Mouse (Mus musculus) midbrain, embryonic 13.5 days (tissue): Measurements from ENCODE around the gene Mob3b. TPM values are rescaled to one million over a fixed set of nuclear protein-coding genes. Genes with fewer than 3 reads are reported as not detected.
A peak's percentile ranks its signal among the peaks of the same experiment; 100 is the strongest.

Experiments
- ATAC-seq: fragments of 200-750 bp; cut with Nextera tagmentation; 2 replicates; pipeline ENCODE4 v1.8.0; 2017; ENCODE audit warnings: mild to moderate bottlenecking, moderate TSS enrichment, moderate library complexity
- H3K27ac ChIP-seq: fragments of 300-500 bp; sonication (generic); 2 replicates; pipeline ENCODE4 v1.5.1; 2015; ENCODE audit warnings: inconsistent platforms, mild to moderate bottlenecking, moderate library complexity
- H3K27me3 ChIP-seq: fragments of 300-500 bp; sonication (generic); 2 replicates; pipeline ENCODE4 v1.6.1; 2015; ENCODE audit warnings: mild to moderate bottlenecking, inconsistent platforms
- H3K36me3 ChIP-seq: fragments of 300-500 bp; sonication (generic); 2 replicates; pipeline ENCODE4 v1.6.1; 2015; ENCODE audit warnings: mild to moderate bottlenecking, inconsistent platforms
- H3K4me1 ChIP-seq: fragments of 300-500 bp; sonication (generic); replicated peaks from 2 replicates; pipeline ENCODE4 v1.6.1; 2015; ENCODE audit warnings: inconsistent platforms
- H3K4me2 ChIP-seq: fragments of 300-500 bp; sonication (generic); replicated peaks from 2 replicates; pipeline ENCODE4 v1.6.1; 2015; ENCODE audit warnings: moderate library complexity, mild to moderate bottlenecking, inconsistent platforms
- H3K4me3 ChIP-seq: fragments of 300-500 bp; sonication (generic); replicated peaks from 2 replicates; pipeline ENCODE4 v1.5.1; 2015; ENCODE audit warnings: mild to moderate bottlenecking, inconsistent platforms
- H3K9ac ChIP-seq: fragments of 300-500 bp; sonication (generic); replicated peaks from 2 replicates; pipeline ENCODE4 v1.6.1; 2015; ENCODE audit warnings: mild to moderate bottlenecking, inconsistent platforms
- H3K9me3 ChIP-seq: fragments of 300-500 bp; sonication (generic); 2 replicates; pipeline ENCODE4 v1.6.1; 2016; ENCODE audit warnings: mild to moderate bottlenecking, inconsistent platforms
- WGBS: fragments of 180-500 bp; shearing (Covaris S2); methylation state at CpG from one replicate; pipeline ENCODE4 v1.1.7; 2015; 5-methylcytosine and 5-hydroxymethylcytosine counted together
- polyA plus RNA-seq: library from polyadenylated mRNA; unstranded; fragments of >200 nt; fragmentation: Nextera tagmentation; extraction: Ambion mirVana; gene quantifications from 2 replicates; pipeline ENCODE4 v1.2.1, GENCODE M21; 2015

Gene Mob3b
- polyA plus RNA-seq, 1 experiment from 2014 or later, result 14.9 TPM

- H3K9me3 ChIP-seq, result no peaks in the 10 kb centered on the region
- H3K4me2 ChIP-seq, result peak overlapping the region; percentile 11
- WGBS, result 77% methylated on average over 11 of the region's 11 CpGs
- no peak overlapping the region for H3K27ac ChIP-seq
- H3K9ac ChIP-seq, result no peak overlapping the region
- no peaks in the 10 kb centered on the region for H3K36me3 ChIP-seq
- H3K4me1 ChIP-seq, result peaks cover 58% of the 10 kb centered on the region
- H3K27me3 ChIP-seq, result no peaks in the 10 kb centered on the region
- ATAC-seq, result no peak
- H3K4me3 ChIP-seq, result 0 out of 2 replicates have a peak overlapping the region, but pooled peaks have one; percentile 6
Observed at GRCm38 (mm10) chr4:35124027-35124426, 33.3 kb downstream of the Mob3b start.

GRCm38 (mm10) chr4:35123087-35123486 is 34.2 kb downstream of the Mob3b start:
- ATAC-seq, result no peak
- Histone ChIP-seq H3K4me1 (peaks cover 58% of the 10 kb centered on the region), H3K4me3 (no peak overlapping the region), H3K27ac (no peak overlapping the region), H3K9me3 (no peaks in the 10 kb centered on the region), H3K27me3 (no peaks in the 10 kb centered on the region), H3K9ac (no peak overlapping the region), H3K4me2 (peak overlapping the region; percentile 9), H3K36me3 (no peaks in the 10 kb centered on the region)
- WGBS, result 69% methylated on average over 5 of the region's 5 CpGs

DNA sequence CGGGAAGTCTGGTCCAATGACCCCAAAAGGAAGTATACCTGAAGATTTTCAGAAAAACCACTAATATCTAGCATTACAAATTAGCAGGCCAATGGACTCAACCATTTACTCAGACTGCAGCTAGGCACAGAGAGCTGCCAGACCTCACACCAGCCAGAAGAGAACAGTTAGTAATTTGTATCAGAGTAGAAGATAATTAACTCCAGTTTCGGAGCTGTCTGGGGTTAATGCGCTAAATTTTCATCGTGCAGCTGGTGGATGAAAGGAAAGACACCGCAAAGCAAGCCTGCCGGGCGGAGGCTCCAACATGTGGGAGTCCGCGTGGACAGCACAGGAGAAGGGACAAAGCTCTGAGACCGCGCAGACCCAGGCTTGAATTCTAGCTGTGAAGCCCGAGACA is 36.2 kb downstream of the Mob3b start:
- H3K4me2 ChIP-seq, result peak overlapping the region; percentile 36
- peaks cover 48% of the 10 kb centered on the region for H3K4me1 ChIP-seq
- no peak overlapping the region for H3K4me3 ChIP-seq
- no peaks in the 10 kb centered on the region for H3K9me3 ChIP-seq
- H3K27me3 ChIP-seq, result no peaks in the 10 kb centered on the region
- no peaks in the 10 kb centered on the region for H3K36me3 ChIP-seq
- H3K9ac ChIP-seq, result peak overlapping the region; percentile 0; the same call in 1 of the 2 replicates
- ATAC-seq, result no peak
- WGBS, result 37% methylated on average over 12 of the region's 12 CpGs
- no peak overlapping the region for H3K27ac ChIP-seq

GRCm38 (mm10) chr4:35120575-35120974 is 36.7 kb downstream of the Mob3b start:
- Histone ChIP-seq H3K9me3 (no peaks in the 10 kb centered on the region), H3K27me3 (no peaks in the 10 kb centered on the region), H3K4me3 (no peak overlapping the region), H3K4me1 (peaks cover 45% of the 10 kb centered on the region), H3K4me2 (no peak overlapping the region), H3K36me3 (no peaks in the 10 kb centered on the region), H3K27ac (no peak overlapping the region), H3K9ac (no peak overlapping the region)
- no peak for ATAC-seq
- WGBS, result 77% methylated on average over 8 of the region's 8 CpGs

GRCm38 (mm10) chr4:35120159-35120558 is 37.1 kb downstream of the Mob3b start:
- no peak overlapping the region for H3K27ac ChIP-seq
- no peaks in the 10 kb centered on the region for H3K36me3 ChIP-seq
- no peak for ATAC-seq
- no peak overlapping the region for H3K9ac ChIP-seq
- H3K4me3 ChIP-seq, result no peak overlapping the region
- H3K27me3 ChIP-seq, result no peaks in the 10 kb centered on the region
- H3K9me3 ChIP-seq, result no peaks in the 10 kb centered on the region
- H3K4me2 ChIP-seq, result no peak overlapping the region
- peaks cover 41% of the 10 kb centered on the region for H3K4me1 ChIP-seq
- 73% methylated on average over 2 of the region's 4 CpGs for WGBS

GRCm38 (mm10) chr4:35118851-35119250 is 38.4 kb downstream of the Mob3b start:
- no peak for ATAC-seq
- Histone ChIP-seq H3K4me2 (no peak overlapping the region), H3K9me3 (no peaks in the 10 kb centered on the region), H3K36me3 (no peaks in the 10 kb centered on the region), H3K27me3 (no peaks in the 10 kb centered on the region), H3K4me1 (peaks cover 35% of the 10 kb centered on the region), H3K9ac (no peak overlapping the region), H3K27ac (no peak overlapping the region), H3K4me3 (no peak overlapping the region)
- 97% methylated on average over 2 of the region's 2 CpGs for WGBS

DNA sequence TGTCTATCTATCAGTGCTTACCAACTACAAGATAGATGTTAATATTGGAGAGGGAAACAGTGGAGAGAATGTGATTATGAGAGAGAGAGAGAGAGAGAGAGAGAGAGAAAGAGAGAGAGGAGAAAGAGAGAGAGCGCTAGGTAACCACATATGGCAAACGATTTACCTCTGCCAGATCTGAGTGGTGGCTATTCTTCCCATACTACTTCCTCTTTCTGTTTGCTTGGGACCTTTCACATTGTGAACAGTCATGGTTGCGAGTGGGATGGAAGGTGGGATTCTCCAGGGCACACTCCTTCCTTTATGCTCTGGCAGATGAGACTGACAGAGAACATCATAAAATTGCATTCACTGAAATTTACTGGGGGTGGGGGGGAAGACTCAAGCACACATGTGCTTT is 40.1 kb downstream of the Mob3b start:
- Histone ChIP-seq H3K4me2 (no peak overlapping the region), H3K27ac (no peak overlapping the region), H3K9me3 (no peaks in the 10 kb centered on the region), H3K36me3 (no peaks in the 10 kb centered on the region), H3K4me1 (peaks cover 19% of the 10 kb centered on the region), H3K9ac (no peak overlapping the region), H3K4me3 (no peak overlapping the region), H3K27me3 (no peaks in the 10 kb centered on the region)
- ATAC-seq, result no peak
- 98% methylated on average over 3 of the region's 3 CpGs for WGBS

- peak; percentile 91 for ATAC-seq
- H3K27ac ChIP-seq, result no peak overlapping the region
Observed at GRCm38 (mm10) chr4:35115933-35116332, 41.4 kb downstream of the Mob3b start.

GRCm38 (mm10) chr4:35114950-35115349 is 42.3 kb downstream of the Mob3b start:
- ATAC-seq, result no peak
- Histone ChIP-seq H3K27me3 (no peaks in the 10 kb centered on the region), H3K9me3 (no peaks in the 10 kb centered on the region), H3K9ac (no peak overlapping the region), H3K4me2 (no peak overlapping the region), H3K4me3 (no peak overlapping the region), H3K27ac (no peak overlapping the region), H3K36me3 (no peaks in the 10 kb centered on the region), H3K4me1 (peaks cover 5% of the 10 kb centered on the region; the same call in 1 of the 2 replicates)
- 68% methylated on average over 2 of the region's 2 CpGs for WGBS

More at GRCm38 (mm10) chr4:35115933-35116332, 41.4 kb downstream of the Mob3b start:
- H3K9ac ChIP-seq, result no peak overlapping the region
- H3K36me3 ChIP-seq, result no peaks in the 10 kb centered on the region
- H3K4me3 ChIP-seq, result no peak overlapping the region
- H3K9me3 ChIP-seq, result no peaks in the 10 kb centered on the region
- no peaks in the 10 kb centered on the region for H3K27me3 ChIP-seq
- H3K4me1 ChIP-seq, result peaks cover 8% of the 10 kb centered on the region; the same call in 1 of the 2 replicates
- 16% methylated on average over 6 of the region's 6 CpGs for WGBS
- no peak overlapping the region for H3K4me2 ChIP-seq

DNA sequence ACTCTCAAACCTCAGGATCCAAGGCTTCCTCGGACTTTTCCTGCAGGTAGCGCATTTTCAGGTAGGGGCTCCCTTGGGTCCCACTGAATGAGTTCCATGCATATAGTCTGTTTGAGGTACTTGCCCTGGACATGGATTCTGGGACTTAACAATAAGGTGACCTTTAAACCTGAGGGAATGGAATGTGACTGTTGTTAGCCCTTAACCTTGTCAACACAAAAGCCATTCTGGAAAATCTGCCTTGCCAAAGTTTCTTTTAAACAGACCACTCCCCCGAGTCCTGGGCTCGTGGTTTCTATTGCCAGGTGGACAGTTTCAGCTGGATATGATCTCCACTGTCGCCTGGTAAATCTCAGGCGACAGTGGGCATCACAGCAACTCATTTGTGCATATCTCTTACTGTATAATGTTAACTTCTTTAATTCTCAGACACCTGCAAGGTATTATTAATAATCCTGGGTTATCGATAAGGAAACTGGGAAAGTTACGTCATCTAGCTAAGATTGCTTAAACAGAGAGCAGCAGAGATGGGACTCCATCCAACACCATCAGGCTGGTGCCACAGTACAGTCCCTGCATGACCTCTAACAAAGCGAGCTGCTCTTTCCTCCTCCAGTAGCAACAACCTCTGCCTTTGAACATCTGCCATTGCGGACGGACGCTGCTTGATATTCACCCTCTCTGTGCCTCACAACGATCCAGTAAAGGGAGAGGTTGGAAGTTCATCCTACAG is 43.6 kb downstream of the Mob3b start:
- H3K4me2 ChIP-seq, result no peak overlapping the region
- H3K9ac ChIP-seq, result no peak overlapping the region
- H3K27me3 ChIP-seq, result no peaks in the 10 kb centered on the region
- 83% methylated on average over 13 of the region's 13 CpGs for WGBS
- no peak overlapping the region for H3K27ac ChIP-seq
- H3K36me3 ChIP-seq, result no peaks in the 10 kb centered on the region
- peaks cover 5% of the 10 kb centered on the region; the same call in 1 of the 2 replicates for H3K4me1 ChIP-seq
- ATAC-seq, result no peak
- H3K9me3 ChIP-seq, result no peaks in the 10 kb centered on the region
- no peak overlapping the region for H3K4me3 ChIP-seq

GRCm38 (mm10) chr4:35112452-35112851 is 44.8 kb downstream of the Mob3b start:
- H3K4me3 ChIP-seq, result no peak overlapping the region
- peaks cover 5% of the 10 kb centered on the region; the same call in 1 of the 2 replicates for H3K4me1 ChIP-seq
- H3K36me3 ChIP-seq, result no peaks in the 10 kb centered on the region
- no peak overlapping the region for H3K4me2 ChIP-seq
- no peaks in the 10 kb centered on the region for H3K9me3 ChIP-seq
- no peak for ATAC-seq
- 94% methylated on average over 4 of the region's 4 CpGs for WGBS
- no peak overlapping the region for H3K9ac ChIP-seq
- H3K27ac ChIP-seq, result no peak overlapping the region
- no peaks in the 10 kb centered on the region for H3K27me3 ChIP-seq

DNA sequence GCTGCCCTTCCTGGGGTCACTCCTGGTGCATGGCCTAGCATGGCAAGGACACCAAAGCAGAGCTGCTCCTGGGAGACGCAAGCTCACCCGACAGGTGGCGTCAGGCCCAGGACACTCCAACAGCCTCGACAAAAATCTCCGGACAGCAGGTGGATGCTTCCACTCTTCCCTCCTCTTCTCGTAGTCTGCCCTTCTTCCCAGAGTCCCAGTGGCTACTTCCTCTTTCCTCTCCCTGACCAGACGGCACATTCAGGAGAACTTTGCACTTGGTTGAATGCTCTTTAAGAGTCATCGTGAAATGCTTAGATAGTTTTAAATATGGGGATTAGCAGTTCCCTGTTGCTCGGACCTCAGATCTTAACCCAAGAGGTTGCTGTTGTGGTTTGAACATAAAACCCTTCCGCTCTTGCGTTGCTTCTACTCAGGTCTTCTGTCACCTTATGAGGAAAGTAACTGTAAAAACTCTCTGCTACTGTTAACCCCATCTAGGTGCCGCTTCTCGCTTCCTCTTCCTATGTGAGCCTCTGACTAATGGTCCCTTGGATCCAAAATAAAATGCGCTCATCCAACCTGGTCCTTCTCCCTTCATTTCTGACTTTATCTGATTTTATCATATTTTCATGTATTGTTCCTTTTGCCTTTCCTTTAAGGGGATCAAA is 52.0 kb downstream of the Mob3b start:
- peaks cover 4% of the 10 kb centered on the region for H3K4me1 ChIP-seq
- no peak for ATAC-seq
- H3K4me3 ChIP-seq, result no peak overlapping the region
- no peaks in the 10 kb centered on the region for H3K36me3 ChIP-seq
- H3K27me3 ChIP-seq, result no peaks in the 10 kb centered on the region
- H3K9me3 ChIP-seq, result no peaks in the 10 kb centered on the region
- H3K9ac ChIP-seq, result no peak overlapping the region
- no peak overlapping the region for H3K27ac ChIP-seq
- H3K4me2 ChIP-seq, result no peak overlapping the region
- 72% methylated on average over 14 of the region's 14 CpGs for WGBS
